Mouse (Mus musculus) stomach, postnatal 0 days (tissue): ENCODE results near the gene Dzip1l. TPM values are rescaled to one million over a fixed set of nuclear protein-coding genes. Genes with fewer than 3 reads are reported as not detected.
A peak's percentile ranks its signal among the peaks of the same experiment; 100 is the strongest.

Source experiments
- ATAC-seq: fragments of 200-750 bp; cut with Nextera tagmentation; 2 replicates; pipeline ENCODE4 v1.8.0; 2017; ENCODE audit not compliant: low FRiP score, low TSS enrichment
- DNase-seq: peaks from one replicate; pipeline ENCODE4 v3.0.0-alpha.2; 2016; ENCODE audit warnings: low spot score
- H3K27ac ChIP-seq: fragments of 300-500 bp; sonication (generic); replicated peaks from 2 replicates; pipeline ENCODE4 v1.5.1; 2014; ENCODE audit warnings: mild to moderate bottlenecking, control low read depth
- H3K27me3 ChIP-seq: fragments of 300-500 bp; sonication (generic); 2 replicates; pipeline ENCODE4 v1.6.1; 2014; ENCODE audit warnings: low read length; ENCODE audit not compliant: control insufficient read depth, insufficient read depth
- H3K36me3 ChIP-seq: fragments of 300-500 bp; sonication (generic); 2 replicates; pipeline ENCODE4 v1.6.1; 2014; ENCODE audit warnings: low read length, mixed read lengths; ENCODE audit not compliant: control insufficient read depth, insufficient read depth
- H3K4me1 ChIP-seq: fragments of 300-500 bp; sonication (generic); replicated peaks from 2 replicates; pipeline ENCODE4 v1.6.1; 2014; ENCODE audit warnings: antibody characterized with exemption; ENCODE audit not compliant: control insufficient read depth, insufficient read depth
- H3K4me2 ChIP-seq: fragments of 300-500 bp; sonication (generic); replicated peaks from 2 replicates; pipeline ENCODE4 v1.6.1; 2014; ENCODE audit warnings: low read depth, mild to moderate bottlenecking, control low read depth, moderate library complexity
- H3K4me3 ChIP-seq: fragments of 300-500 bp; sonication (generic); 2 replicates; pipeline ENCODE4 v1.5.1; 2014; ENCODE audit warnings: low read depth, low read length, control low read depth
- H3K9ac ChIP-seq: fragments of 300-500 bp; sonication (generic); 2 replicates; pipeline ENCODE4 v1.6.1; 2014; ENCODE audit warnings: mild to moderate bottlenecking, low read length, control low read depth, mixed read lengths
- H3K9me3 ChIP-seq: fragments of 300-500 bp; sonication (generic); 2 replicates; pipeline ENCODE4 v1.6.1; 2016; ENCODE audit warnings: low read length; ENCODE audit not compliant: control insufficient read depth
- CTCF ChIP-seq: IDR thresholded peaks from 2 replicates; pipeline ENCODE4 v1.5.1; 2016; ENCODE audit warnings: antibody characterized with exemption, low read depth, mild to moderate bottlenecking, moderate library complexity
- EP300 ChIP-seq: optimal IDR thresholded peaks from 2 replicates; pipeline ENCODE3; 2016; ENCODE audit warnings: antibody characterized with exemption
- WGBS: fragments of 180-500 bp; shearing (Covaris S2); extraction: QIAGEN DNeasy Blood & Tissue Kit; methylation state at CpG from one replicate; pipeline ENCODE4 v1.1.7; 2014; 5-methylcytosine and 5-hydroxymethylcytosine counted together
- polyA plus RNA-seq: library from polyadenylated mRNA; unstranded; fragments of >200 nt; fragmentation: Nextera tagmentation; extraction: Ambion mirVana; gene quantifications from 2 replicates; pipeline ENCODE4 v1.2.1, GENCODE M21; 2015

Dzip1l gene
- polyA plus RNA-seq, 1 experiment from 2014 or later, result 8.6 TPM

GRCm38 (mm10) chr9:99699752-99700389 is 70.6 kb downstream of the Dzip1l start:
- H3K4me3 ChIP-seq, result no peak overlapping the region
- H3K4me1 ChIP-seq, result no peaks in the 10 kb centered on the region
- no peaks in the 10 kb centered on the region for H3K27me3 ChIP-seq
- 67% methylated on average over 2 of the region's 2 CpGs for WGBS
- TF ChIP-seq EP300, result no peak
- no peak for TF ChIP-seq CTCF
- no peak overlapping the region for H3K9ac ChIP-seq
- no peak for DNase-seq
- no peak overlapping the region for H3K4me2 ChIP-seq
- H3K36me3 ChIP-seq, result no peaks in the 10 kb centered on the region
- ATAC-seq, result no peak
- H3K27ac ChIP-seq, result no peak overlapping the region
- no peaks in the 10 kb centered on the region for H3K9me3 ChIP-seq

- ATAC-seq, result peak; percentile 74
- no peaks in the 10 kb centered on the region for H3K27me3 ChIP-seq
- H3K4me2 ChIP-seq, result no peak overlapping the region
- H3K4me3 ChIP-seq, result no peak overlapping the region
- H3K36me3 ChIP-seq, result no peaks in the 10 kb centered on the region
- peak overlapping the region; percentile 56; the same call in 1 of the 2 replicates for H3K27ac ChIP-seq
- DNase-seq, result no peak
- no peak overlapping the region for H3K9ac ChIP-seq
- no peaks in the 10 kb centered on the region for H3K9me3 ChIP-seq
- 63% methylated on average over 2 of the region's 2 CpGs for WGBS
- TF ChIP-seq EP300, result no peak
- TF ChIP-seq CTCF, result no peak
- no peaks in the 10 kb centered on the region for H3K4me1 ChIP-seq
Measured at GRCm38 (mm10) chr9:99701187-99701586, 71.9 kb downstream of the Dzip1l start.

DNA sequence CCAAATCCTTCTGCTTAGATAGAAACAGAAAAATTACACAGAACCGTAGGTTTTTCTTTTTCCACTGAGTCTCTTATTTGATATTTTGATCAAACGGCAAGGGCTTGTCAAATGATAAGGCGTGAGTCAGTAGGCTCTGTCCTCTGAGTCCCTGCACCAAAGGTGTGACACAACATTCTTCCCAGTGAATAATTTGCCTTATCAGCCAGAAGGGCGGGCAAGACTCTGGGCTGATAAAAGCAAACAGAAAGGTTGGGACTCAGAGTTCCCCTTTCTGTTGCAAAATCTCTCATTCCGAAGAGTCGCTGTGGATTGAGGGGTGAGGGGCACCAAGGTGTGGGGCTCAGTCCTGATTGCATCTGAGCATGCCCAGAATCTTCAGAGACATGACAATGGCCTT is 72.9 kb downstream of the Dzip1l start:
- no peaks in the 10 kb centered on the region for H3K27me3 ChIP-seq
- 61% methylated on average over 6 of the region's 6 CpGs for WGBS
- no peaks in the 10 kb centered on the region for H3K36me3 ChIP-seq
- peak; percentile 41; the same call in 1 of the 2 replicates for ATAC-seq
- no peak overlapping the region for H3K9ac ChIP-seq
- no peaks in the 10 kb centered on the region for H3K9me3 ChIP-seq
- no peaks in the 10 kb centered on the region for H3K4me1 ChIP-seq
- DNase-seq, result no peak
- no peak overlapping the region for H3K4me2 ChIP-seq
- H3K27ac ChIP-seq, result peak overlapping the region; percentile 56
- H3K4me3 ChIP-seq, result no peak overlapping the region
- TF ChIP-seq EP300 (no peak), CTCF (no peak)

DNA sequence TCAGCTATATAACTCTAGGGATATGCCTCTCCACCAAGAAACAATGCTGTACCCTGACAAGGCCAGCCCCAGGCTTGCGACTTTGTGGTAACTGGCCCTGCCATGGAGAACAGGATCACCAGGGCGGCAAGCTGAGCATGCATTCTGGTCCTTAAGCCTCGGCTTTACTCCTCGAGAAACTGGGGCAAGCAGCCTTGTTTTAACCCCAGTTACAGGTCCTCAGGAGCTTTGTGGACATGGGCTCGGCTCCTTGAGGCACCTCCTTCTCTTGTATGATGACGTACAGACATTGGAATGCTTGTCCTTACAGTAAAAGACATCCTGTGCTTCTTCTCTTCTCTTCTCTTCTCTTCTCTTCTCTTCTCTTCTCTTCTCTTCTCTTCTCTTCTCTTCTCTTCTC is 74.4 kb downstream of the Dzip1l start:
- TF ChIP-seq CTCF, result no peak
- no peak for TF ChIP-seq EP300
- peak overlapping the region; percentile 70 for H3K27ac ChIP-seq
- H3K27me3 ChIP-seq, result no peaks in the 10 kb centered on the region
- 0 out of 2 replicates have a peak, but pooled peaks have one; percentile 3 for ATAC-seq
- H3K4me3 ChIP-seq, result no peak overlapping the region
- H3K4me2 ChIP-seq, result no peak overlapping the region
- WGBS, result 57% methylated on average over 6 of the region's 6 CpGs
- no peak for DNase-seq
- no peak overlapping the region for H3K9ac ChIP-seq
- H3K4me1 ChIP-seq, result no peaks in the 10 kb centered on the region
- H3K36me3 ChIP-seq, result no peaks in the 10 kb centered on the region
- H3K9me3 ChIP-seq, result no peaks in the 10 kb centered on the region

DNA sequence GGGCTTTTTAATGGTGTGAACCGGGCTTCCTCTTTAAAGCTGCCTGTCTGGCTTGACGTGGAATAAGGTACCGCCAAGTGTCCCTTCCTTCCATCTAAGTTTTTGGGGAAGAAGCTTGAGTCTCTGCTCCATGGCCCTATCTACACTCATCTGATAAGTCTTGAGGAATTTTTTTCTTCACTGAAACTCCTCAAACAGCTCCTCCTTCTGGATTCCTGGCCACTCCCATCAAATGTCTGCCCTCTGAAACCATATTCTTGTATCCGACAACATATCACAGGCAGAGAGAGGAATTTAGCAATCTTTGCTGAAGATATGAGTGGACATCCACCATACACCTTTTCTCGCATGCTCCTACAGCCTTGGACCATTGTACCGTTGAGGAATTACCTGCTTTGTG is 77.0 kb downstream of the Dzip1l start:
- TF ChIP-seq EP300 (no peak), CTCF (no peak)
- no peaks in the 10 kb centered on the region for H3K4me1 ChIP-seq
- no peak overlapping the region for H3K27ac ChIP-seq
- DNase-seq, result no peak
- no peak overlapping the region for H3K4me2 ChIP-seq
- WGBS, result 79% methylated on average over 6 of the region's 6 CpGs
- no peaks in the 10 kb centered on the region for H3K27me3 ChIP-seq
- no peak overlapping the region for H3K4me3 ChIP-seq
- no peak overlapping the region for H3K9ac ChIP-seq
- no peak for ATAC-seq
- no peaks in the 10 kb centered on the region for H3K9me3 ChIP-seq
- H3K36me3 ChIP-seq, result no peaks in the 10 kb centered on the region

- ATAC-seq, result peak; percentile 18; the same call in 1 of the 2 replicates
- H3K27ac ChIP-seq, result peak overlapping the region; percentile 20; the same call in 1 of the 2 replicates
- TF ChIP-seq EP300 (no peak), CTCF (peak; percentile 55)
Measured at GRCm38 (mm10) chr9:99707425-99708126, 78.3 kb downstream of the Dzip1l start.

More at GRCm38 (mm10) chr9:99707425-99708126, 78.3 kb downstream of the Dzip1l start:
- Histone ChIP-seq H3K4me2 (peak overlapping the region; percentile 38; the same call in 1 of the 2 replicates), H3K9ac (no peak overlapping the region), H3K4me3 (no peak overlapping the region), H3K36me3 (no peaks in the 10 kb centered on the region), H3K27me3 (no peaks in the 10 kb centered on the region), H3K4me1 (no peaks in the 10 kb centered on the region), H3K9me3 (no peaks in the 10 kb centered on the region)
- peak; percentile 66 for DNase-seq
- WGBS, result 57% methylated on average over 11 of the region's 11 CpGs
